Mouse (Mus musculus) small intestine, adult 2 months (tissue): ENCODE measurements at regions not wholly inside any gene's neighbourhood (a gene's known extent, or its start where the extent isn't known, plus 50 kb on each side); places are given as distances from the start of the nearest gene placed in this dataset.

Experiments
- CTCF ChIP-seq: fragments of 200-500 bp; IDR thresholded peaks from 2 replicates; pipeline ENCODE4 v1.5.1; 2012; ENCODE audit warnings: low read depth, mild to moderate bottlenecking, control low read depth, inconsistent platforms, low read length, moderate library complexity, mixed read lengths; ENCODE audit not compliant: insufficient replicate concordance, insufficient read length; ENCODE audit errors: extremely low read depth
- POLR2A ChIP-seq: fragments of 200-500 bp; IDR thresholded peaks from 2 replicates; pipeline ENCODE4 v1.6.1; 2012; ENCODE audit warnings: low read depth, mild to moderate bottlenecking, control low read depth, inconsistent platforms, low read length, moderate library complexity

DNA sequence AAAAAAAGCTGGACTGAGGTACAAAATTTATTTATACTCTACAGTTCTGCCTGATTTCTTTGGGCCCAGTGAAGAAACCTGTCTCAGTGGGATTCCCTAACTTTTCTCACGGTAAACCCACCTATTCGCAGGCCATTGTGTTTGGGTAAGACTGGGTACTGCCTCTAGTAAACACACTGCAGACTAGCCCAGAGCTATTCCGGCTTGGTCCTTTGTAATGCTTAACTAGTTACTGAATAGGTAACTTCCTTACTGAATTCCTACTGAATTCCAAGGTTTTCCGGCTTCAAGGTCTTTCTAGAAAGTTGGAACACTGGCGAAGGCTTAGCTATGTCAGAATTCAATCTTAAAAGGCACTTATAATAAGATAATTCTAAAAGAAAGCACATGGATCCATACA is 242.9 kb downstream of the Impad1 start:
- TF ChIP-seq CTCF, result no peak
- TF ChIP-seq POLR2A, result no peak
